Mouse (Mus musculus) heart, postnatal 36 days (tissue): ENCODE results near the gene Cnot10. TPM values are rescaled to one million over a fixed set of nuclear protein-coding genes. Genes with fewer than 3 reads are reported as not detected.
"Not testable (repeated sequence)": the region's sequence is repeated elsewhere in the genome, so short reads cannot be mapped to it uniquely, and the experiment has no call there.

Experiments
- DNase-seq, 2 experiments: peaks; one replicate each; pipeline ENCODE4 v3.0.0; 2021 to 2022
- intact Hi-C: fragments of 180-260 bp; cut with DNase I; formaldehyde crosslinking; loops from one replicate; pipeline ENCODE4 v1.15.1; 2025
- total RNA-seq, 2 experiments: library from RNA; stranded (reverse); gene quantifications; 2 replicates each; pipeline ENCODE4 v1.2.3; 2021

Gene Cnot10
- total RNA-seq, 2 experiments from 2014 or later: 21.2 to 23.0 TPM

DNA sequence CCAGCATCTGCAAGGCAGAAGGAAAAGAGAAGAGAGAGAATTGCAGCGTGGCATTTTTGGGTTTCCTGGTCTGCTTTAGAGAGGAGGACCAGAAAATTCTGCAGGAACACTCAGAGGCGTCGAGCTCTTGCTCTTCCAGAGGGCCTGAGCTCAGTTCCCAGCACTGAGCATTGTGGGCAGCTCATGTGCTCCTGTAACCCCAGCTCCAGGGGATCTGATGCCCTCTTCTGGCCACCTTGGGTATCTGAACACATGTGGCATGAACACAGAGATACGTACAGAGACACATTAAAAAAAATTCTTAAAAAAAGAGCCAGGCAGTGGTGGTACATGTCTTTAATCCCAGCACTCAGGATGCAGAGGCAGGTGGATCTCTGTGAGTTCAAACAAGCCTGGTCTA, 15.4 kb upstream of the Cnot10 start:
- DNase-seq: no peak

DNA sequence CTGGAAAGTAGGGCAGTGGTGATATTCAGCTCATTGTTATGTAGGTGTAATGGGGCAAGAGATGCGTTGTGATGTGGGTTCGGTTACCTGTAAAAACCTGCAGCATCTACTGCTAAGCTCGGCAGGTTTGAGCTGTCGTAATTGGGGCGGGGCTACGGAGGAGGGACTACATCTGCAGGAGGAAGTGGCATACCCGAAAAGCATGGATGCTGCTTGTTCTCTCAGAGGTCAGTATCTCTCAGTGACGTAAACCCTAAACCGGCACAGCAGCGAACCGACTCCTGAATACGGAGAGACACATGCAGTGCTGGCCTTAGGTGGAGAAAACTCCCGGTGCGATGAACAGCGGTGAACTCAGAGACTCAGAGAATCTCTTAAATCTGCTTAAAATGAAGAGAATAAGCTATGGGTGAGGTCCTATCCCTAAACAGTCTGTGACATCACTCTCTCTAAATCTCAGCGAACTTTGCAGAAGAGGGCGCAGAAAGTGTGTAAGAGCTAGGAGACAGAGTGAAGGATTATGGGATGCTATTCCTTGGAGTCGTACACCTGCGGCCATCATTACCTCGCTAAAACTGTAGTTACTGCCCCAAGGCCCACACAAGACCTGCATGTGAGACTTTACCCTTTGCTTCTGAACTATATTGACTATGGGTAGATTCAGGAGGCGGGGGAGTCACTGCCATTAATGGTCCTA, 11.1 kb upstream of the Cnot10 start:
- no peak for DNase-seq
- intact Hi-C loops: no loop called here

More for the DNA sequence above, 15.4 kb upstream of the Cnot10 start:
- intact Hi-C loops: no loop called here

DNA sequence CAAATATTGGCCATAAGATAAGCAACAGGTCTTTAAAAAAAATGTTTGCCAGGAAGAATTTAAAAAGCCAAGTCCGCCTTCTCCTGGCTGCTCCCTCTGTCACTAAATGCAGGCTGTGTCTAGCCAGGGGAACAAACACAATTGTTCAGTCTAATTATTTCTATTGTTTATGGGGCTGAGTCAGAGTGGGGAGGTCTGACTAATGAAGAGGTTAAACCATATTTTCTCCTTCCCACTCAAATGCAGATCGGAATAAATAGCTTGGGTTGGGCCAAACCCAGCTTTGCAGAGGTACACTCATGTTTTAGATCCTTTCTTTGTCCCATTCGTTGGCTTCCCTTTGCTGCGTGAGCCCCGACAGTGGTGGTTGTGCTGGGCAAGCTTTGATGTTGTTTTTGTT, 9.4 kb upstream of the Cnot10 start:
- DNase-seq: no peak
- intact Hi-C loops: loop anchor here (1.0 to 10.0 kb wide), 2 partner anchors 78 to 285 kb away; partner anchors contain the start of gene Gpd1l

DNA sequence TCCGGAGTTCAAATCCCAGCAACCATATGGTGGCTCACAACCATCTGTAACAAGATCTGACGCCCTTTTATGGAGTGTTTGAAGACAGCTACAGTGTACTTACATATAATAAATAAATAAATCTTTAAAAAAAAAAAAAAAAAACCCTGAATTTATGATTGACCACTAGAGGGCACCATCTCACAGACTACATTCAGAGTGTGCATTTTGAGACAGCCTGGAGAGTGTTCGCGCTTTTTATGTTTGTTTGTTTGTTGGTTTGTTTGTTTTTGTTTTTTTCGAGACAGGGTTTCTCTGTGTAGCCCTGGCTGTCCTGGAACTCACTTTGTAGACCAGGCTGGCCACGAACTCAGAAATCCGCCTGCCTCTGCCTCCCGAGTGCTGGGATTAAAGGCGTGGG, 8.5 kb upstream of the Cnot10 start:
- intact Hi-C loops: loop anchor here (10.0 kb wide), 1 partner anchor 286 kb away; the partner anchor contains the start of gene Gpd1l
- not testable (repeated sequence) for DNase-seq

DNA sequence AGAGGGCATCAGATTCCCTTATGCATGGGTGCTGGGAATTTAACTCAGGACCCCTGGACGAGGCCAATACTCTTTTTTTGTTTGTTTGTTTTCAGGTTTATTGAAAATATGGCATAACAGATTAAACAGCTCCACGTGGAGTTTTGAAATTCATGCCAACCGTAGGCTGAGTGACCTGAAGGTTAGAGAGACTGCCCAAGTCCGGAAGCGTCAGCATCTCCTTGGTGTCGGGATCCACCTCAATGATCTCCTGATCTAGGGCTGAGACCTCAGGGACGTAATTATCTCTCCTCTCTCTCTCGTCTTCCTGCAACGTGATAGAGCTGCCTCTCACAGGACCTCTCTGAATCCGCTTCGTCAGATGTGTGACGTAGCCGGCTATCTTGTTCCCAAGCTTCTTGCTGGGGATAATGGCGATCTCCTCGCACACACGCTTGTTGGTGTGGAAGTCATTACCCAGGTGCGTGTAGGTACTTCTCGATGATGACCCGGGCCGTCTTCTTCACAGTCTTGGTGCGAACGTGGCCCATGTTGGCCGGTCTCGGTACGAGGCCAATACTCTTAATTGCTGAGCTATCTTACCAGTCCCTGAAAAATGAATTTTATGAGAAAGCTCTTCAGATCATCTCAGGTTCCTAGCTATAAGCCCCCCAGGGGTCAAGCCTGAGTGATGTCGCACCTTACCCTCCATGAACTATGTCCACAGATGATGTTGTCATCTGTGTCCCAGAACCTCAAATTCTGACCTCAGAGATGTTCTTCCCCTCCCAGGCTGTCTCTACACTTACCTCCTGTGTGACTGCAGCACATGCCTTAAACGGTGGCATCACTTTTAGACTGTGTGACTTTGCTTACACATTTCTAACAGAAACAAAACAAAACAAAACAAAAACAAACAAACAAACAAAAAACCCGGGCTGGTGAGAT, 7.8 kb upstream of the Cnot10 start:
- no peak for DNase-seq
- intact Hi-C loops: loop anchor here (10.0 kb wide), 1 partner anchor 287 kb away; the partner anchor contains the start of gene Gpd1l

DNA sequence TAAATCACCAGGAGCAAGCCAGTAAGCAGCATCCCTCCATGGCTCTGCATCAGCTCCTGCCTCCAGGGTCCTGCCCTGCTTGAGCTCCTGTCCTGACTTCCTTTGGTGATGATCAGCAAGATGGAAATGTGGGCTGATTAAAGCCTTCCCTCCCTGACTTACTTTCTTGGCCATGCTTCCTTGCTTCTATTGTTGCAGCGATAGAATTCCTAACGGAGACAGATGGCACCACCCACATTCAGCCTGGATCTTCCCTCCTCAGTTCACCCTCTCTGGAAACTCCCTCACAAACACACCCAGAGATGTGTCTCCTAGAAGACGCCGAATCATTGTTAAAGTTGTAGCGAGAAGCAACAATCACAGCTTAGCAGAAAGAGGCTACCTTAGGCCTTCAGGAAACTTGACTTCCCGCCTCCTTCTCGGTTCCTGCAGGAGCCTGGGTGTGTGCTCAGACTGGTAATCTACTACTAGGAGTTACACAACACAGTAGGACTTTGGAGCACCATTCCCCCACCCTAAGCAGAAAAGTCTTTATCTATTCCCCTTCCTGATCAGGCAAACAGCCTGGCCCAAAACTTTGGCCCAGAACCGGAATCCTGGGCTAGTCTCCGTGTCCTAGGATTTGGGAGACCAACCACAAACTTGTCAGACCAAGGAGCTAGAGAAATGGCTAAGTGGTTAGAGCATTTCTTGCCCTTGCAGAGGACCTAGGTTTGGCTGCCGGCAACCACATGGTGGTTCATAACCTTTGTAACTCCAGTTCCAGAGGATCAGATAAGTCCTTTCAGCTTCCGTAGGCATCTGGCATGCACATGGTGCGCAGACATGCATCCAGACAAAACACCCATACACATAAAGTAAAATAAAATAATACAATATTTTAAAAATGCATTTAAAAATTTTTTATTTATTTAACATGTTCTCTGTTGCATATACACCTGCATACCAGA, 6.8 kb upstream of the Cnot10 start:
- intact Hi-C loops: loop anchor here (10.0 kb wide), 1 partner anchor 288 kb away; the partner anchor contains the start of gene Gpd1l
- DNase-seq: no peak

DNA sequence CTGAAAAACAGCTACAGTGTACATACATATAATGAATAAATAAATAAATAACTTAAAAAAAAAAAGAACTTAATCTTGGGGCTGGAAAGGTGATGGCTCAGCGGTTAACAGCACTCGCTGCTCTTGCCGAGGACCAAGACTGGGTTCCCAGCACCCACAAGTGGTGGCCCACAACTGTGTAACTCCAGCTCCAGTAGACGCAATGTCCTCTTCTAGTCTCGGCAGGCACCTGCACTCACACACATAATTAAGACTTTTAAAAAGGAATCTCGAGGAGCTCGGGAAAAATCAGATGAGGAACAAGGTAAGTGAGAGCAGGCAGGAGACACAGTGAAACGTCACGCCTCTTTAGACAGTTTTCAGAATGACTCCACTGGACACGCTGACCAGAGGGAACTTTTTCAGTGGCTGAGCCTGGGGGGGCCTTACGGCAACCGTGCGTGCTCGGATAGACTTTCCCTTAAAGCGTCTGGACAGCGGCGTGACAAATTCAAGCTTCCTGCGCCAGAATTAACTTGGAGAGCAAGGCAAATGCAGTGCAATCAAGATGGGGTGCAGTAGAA, 717 bp downstream of the Cnot10 start:
- DNase-seq: no peak

DNA sequence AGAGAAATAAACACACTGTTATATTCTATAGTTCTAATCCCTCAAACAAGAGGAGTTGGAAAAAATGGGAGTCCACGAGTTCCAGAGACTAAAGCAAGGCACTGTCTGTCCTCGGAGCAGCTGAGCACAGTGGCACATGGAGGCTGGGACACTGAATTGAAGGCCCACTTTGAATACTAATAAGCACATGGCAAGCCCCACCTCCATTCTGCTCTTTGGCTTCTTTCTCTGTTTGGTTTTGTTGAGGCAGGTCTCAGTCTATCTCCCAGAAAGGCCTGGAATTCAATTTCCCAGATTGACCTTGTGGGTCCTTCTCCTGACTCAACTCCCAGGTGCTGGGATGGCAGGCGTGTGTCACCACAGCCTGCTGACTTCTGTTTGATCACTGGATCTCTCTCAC, 3.2 kb downstream of the Cnot10 start:
- intact Hi-C loops: no loop called here
- no peak for DNase-seq

More for the DNA sequence above, 717 bp downstream of the Cnot10 start:
- intact Hi-C loops: no loop called here

DNA sequence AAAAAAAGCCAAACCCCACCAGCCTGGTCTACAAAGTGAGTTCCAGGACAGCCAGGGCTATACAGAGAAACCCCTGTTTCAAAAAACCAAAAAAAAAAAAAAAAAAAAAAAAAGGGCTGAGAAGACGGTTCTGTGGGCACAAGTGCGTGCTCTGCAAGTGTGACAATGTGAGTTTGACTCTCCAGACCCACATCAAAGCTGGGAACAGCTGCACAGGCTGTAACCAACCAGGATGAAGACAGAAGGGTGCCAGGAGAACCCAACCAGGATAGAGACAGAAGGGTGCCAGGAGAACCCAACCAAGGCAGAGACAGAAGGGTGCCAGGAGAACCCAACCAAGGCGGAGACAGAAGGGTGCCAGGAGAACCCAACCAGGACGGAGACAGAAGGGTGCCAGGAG, 3.8 kb downstream of the Cnot10 start:
- intact Hi-C loops: no loop called here
- no peak for DNase-seq

DNA sequence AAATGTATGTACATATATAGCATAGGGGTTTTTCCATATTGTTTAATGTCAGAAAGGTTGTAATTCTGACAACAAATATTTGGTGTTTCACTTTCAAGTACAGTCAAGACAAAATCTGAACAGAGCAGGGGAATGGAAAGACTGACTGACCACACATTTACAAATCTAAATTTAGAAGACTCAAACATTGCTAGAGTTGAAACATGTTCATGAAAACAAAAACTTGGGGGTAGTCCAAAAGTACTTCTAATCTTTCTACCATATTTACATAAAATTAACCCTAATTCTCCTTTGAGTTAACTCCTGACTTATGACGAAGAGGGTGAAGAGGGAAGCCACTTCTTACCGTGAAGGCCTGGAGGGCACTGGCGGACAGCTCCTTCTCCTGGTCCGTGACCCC, 7.7 kb downstream of the Cnot10 start:
- intact Hi-C loops: no loop called here

DNA sequence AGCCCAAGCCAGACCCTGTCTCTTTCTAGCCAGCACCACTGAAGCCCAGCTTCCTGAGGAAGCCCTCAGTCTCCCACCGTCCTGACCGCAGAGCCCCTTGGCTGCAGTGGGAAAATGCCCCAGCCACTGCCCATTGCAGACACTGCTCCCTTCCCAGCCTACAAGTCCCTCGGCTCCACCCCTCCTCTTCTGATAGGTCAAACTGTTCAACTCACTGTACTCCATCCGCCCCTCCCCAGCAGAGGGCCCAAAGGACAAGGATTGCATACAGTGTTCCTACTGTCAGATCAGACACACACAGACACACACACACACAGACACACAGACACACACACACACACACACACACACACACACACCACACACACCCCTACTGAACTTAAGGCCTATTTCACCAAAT, 13.3 kb downstream of the Cnot10 start:
- intact Hi-C loops: no loop called here
- no peak for DNase-seq

More for the DNA sequence above, 7.7 kb downstream of the Cnot10 start:
- DNase-seq: no peak

DNA sequence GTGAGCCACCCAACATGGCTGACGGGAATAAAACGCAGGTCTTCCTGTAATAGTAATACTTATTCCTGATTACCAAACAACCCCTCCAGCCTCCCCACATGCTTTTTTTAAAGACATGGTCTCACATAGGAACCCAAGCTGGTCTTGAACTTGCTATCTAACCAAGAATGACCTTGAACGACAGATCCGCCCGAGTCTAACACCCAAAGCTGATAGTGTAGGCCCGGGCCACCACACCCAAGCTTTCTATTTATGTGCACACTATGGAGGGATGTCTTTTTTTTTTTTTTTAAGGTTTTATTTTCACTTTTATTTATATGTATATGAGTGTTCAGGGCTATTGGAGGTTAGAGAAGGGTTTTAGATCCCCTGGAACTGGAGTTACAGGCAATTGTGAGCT, 15.8 kb downstream of the Cnot10 start:
- DNase-seq: no peak
- intact Hi-C loops: no loop called here

DNA sequence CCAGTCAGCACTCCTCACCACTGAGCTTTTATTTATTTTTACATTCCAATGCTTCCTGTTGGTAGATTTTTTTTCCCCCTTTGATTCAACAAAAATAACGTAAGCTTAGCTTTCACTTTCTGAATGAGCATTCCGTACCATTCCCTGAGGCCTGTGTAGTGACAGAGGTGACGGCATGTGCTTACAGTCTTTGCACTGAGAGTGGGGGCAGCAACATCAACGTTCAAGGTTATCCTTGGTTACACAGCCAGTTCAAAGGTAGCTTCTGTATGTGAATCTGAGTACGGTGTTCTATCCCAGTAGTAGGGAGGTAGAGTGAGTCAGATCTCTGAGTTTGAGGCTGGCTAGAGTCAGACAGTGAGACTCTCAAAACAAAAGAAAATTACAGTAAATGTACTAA, 18.8 kb downstream of the Cnot10 start:
- no peak for DNase-seq
- intact Hi-C loops: no loop called here

DNA sequence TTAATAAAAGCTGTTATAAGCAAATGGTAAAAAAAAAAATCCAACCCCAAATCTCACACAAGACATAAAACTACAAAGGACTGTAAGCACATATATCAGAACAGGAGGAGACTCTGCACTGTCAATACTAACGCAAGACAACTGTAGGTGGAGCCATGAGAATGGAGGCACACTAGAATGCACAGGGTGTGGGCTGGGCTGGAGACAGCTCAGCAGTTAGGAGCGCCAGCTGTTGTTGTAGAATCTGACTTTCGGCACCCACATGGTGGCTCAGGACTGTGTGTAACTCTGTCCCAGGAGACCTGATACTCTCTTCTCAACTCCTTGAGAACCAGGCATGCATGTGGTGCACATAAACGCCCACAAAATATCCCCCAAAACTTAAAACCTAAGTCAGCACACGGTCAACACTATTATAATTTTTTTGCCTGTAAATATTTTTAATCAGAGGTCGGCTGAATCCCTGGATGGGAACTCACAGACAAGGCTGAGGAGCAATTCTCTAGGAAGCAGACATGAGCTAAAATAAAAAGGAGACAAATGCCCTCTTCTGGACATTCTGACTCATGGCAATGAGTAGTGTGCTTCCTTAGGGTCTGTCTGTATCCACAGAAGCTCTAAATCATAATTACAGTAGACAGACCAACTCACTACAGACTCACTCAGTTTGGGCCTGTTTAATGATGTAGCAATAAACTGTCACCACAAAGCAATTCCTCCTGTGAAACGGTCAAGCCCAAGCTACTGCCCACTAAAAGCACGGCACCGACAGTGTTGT, 25.6 kb downstream of the Cnot10 start:
- intact Hi-C loops: no loop called here
- no peak for DNase-seq

DNA sequence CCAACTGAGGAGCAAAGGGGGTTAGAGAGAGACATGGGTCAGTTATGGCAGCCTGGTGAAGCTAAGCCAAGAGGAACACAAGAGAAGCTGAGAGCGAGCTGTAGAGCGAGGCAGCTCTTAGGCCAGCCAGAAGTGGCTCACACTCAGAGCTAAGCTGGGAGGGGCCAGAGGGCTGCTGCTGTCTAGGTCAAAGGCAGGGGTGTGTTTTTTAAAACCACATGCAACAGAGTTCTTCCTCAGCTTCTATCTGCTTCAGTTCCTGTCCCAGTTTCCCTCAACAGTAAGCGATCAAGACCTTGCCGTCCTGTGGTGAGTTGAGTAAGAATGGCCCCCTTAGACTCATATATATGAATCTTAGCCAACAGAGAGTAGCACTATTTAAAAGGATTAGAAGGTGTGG, 27.0 kb downstream of the Cnot10 start:
- intact Hi-C loops: no loop called here
- DNase-seq: no peak

DNA sequence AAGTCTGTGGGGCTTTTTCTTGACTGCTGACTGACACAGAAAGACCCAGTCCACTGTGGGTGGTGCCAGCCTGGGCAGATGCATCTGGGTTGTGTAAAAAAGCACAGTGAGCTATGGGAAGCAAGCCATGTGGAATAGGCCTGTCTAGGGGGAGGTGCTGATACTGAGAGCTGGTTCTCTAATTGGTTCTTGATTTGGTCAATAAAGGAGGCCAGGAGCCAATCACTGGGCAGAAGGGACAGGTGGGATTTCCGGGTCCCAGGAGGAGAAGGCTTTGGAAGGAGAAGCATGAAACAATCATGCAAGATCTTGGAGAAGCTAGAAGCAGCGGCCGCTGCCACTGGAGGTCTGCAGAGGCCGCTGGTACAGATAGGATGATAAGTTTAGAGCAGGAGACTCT, 27.4 kb downstream of the Cnot10 start:
- DNase-seq: no peak
- intact Hi-C loops: no loop called here

DNA sequence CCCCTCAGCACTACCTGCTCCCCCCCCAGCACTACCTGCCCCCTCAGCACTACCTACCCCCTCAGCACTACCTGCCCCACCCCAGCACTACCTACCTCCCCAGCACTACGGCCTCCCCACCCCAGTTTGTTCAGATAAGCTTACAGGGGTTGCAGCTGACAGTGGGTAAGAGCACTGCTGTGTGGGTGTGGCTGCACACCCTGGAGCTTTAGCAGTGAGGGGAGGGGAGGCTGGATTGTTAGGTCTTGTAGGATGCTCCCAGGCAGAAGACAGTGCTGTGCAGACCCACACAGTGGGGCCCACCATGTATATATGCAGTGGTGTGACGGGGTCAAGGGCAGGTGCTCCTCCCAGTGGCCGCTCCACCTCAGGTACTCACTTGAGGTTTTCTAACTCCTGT, 29.7 kb downstream of the Cnot10 start:
- intact Hi-C loops: no loop called here
- DNase-seq: no peak

DNA sequence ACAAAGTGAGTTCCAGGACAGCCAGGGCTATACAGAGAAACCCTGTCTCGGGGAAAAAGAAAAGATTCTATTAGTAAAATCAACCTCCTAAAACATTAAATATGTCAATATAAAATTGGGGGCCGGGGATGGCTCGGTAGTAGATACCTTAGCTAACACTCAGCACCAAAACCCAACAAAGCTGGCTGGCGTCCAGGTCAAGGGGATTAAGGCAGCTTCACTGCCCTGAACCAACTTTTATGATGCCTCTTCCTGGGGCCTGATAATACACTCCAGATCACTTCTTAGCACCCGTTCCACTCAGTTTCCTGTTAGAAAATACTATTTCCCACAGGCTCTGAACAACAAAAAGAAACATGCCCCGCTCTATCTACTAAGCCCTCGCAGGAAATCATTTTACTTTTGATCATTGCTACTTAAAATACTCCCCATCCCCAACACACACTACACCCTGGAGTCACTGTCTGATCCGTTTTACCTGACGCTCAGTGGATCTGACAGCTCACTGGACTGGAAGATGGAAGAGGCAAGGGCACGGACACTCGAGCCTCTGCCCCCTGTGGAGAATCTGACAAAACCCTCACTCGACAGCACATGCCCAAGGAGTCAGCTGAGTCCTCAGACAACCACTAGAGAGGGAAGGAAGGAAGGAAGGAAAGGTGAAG, 36.0 kb downstream of the Cnot10 start:
- intact Hi-C loops: no loop called here
- no peak for DNase-seq

DNA sequence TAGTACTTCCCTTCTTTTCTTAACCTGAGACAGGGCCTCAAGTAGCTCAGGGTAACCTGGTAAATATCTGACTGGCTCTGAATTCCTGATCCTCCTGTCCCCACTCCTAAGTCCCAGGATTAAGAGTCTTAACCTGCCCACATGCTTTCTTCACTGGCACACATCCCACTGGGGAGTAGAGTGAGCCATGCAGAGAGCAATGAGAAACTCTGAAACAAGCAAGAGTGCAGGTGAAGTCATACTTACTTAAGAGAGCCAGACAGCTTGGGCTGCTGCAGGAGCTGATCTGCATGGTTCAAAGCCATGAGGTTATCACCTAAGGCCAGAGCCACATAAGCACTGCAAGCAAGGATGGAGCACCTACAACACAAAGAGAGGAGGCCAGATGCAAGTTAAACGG, 38.9 kb downstream of the Cnot10 start:
- intact Hi-C loops: no loop called here
- DNase-seq: no peak
